Mouse (Mus musculus) brain, embryonic 18.5 days (tissue): ENCODE measurements around the gene Trabd2b.

Source experiments
- DNase-seq: peaks from one replicate; pipeline ENCODE4 v3.0.0-alpha.2; 2012; ENCODE audit warnings: low read depth, low spot score

Trabd2b gene

GRCm38 (mm10) chr4:114406355-114407101, at the start of gene Trabd2b:
Gene Trabd2b, plus strand, starts transcription at chr4:114406724.
- DNase-seq, result no peak

GRCm38 (mm10) chr4:114357420-114357819, 49.1 kb upstream of the Trabd2b start:
- no peak for DNase-seq

- DNase-seq, result no peak
Measured at GRCm38 (mm10) chr4:114358874-114359273, 47.6 kb upstream of the Trabd2b start.

- DNase-seq, result no peak
Measured at GRCm38 (mm10) chr4:114359818-114360217, 46.7 kb upstream of the Trabd2b start.

GRCm38 (mm10) chr4:114361336-114361735, 45.2 kb upstream of the Trabd2b start:
- DNase-seq, result no peak

- no peak for DNase-seq
Measured at GRCm38 (mm10) chr4:114365000-114365399, 41.5 kb upstream of the Trabd2b start.

GRCm38 (mm10) chr4:114365595-114365994, 40.9 kb upstream of the Trabd2b start:
- no peak for DNase-seq

- no peak for DNase-seq
Measured at GRCm38 (mm10) chr4:114367005-114367404, 39.5 kb upstream of the Trabd2b start.

- DNase-seq, result no peak
Measured at GRCm38 (mm10) chr4:114367840-114368239, 38.7 kb upstream of the Trabd2b start.

- DNase-seq, result no peak
Measured at GRCm38 (mm10) chr4:114369591-114369990, 36.9 kb upstream of the Trabd2b start.

- no peak for DNase-seq
Measured at GRCm38 (mm10) chr4:114370935-114371715, 35.4 kb upstream of the Trabd2b start.

GRCm38 (mm10) chr4:114372699-114373098, 33.8 kb upstream of the Trabd2b start:
- DNase-seq, result no peak

- no peak for DNase-seq
Measured at GRCm38 (mm10) chr4:114374330-114374729, 32.2 kb upstream of the Trabd2b start.

GRCm38 (mm10) chr4:114377531-114377930, 29.0 kb upstream of the Trabd2b start:
- DNase-seq, result no peak

GRCm38 (mm10) chr4:114378512-114378911, 28.0 kb upstream of the Trabd2b start:
- DNase-seq, result no peak

GRCm38 (mm10) chr4:114379416-114379956, 27.0 kb upstream of the Trabd2b start:
- DNase-seq, result no peak

- DNase-seq, result no peak
Measured at GRCm38 (mm10) chr4:114382627-114383026, 23.9 kb upstream of the Trabd2b start.

GRCm38 (mm10) chr4:114385236-114385635, 21.3 kb upstream of the Trabd2b start:
- DNase-seq, result no peak

- DNase-seq, result peak; percentile 46
Measured at GRCm38 (mm10) chr4:114386395-114386811, 20.1 kb upstream of the Trabd2b start.

- no peak for DNase-seq
Measured at GRCm38 (mm10) chr4:114387527-114388135, 18.9 kb upstream of the Trabd2b start.

- no peak for DNase-seq
Measured at GRCm38 (mm10) chr4:114388306-114388705, 18.2 kb upstream of the Trabd2b start.

- DNase-seq, result no peak
Measured at GRCm38 (mm10) chr4:114389653-114390052, 16.9 kb upstream of the Trabd2b start.
